Mouse (Mus musculus): ENCODE data around the gene Asic1. TPM values are rescaled to one million over a fixed set of nuclear protein-coding genes. Genes with fewer than 3 reads are reported as not detected.

The Asic1 gene
- polyA plus RNA-seq, 1 experiment from 2014 or later, result 1.1 TPM

DNA sequence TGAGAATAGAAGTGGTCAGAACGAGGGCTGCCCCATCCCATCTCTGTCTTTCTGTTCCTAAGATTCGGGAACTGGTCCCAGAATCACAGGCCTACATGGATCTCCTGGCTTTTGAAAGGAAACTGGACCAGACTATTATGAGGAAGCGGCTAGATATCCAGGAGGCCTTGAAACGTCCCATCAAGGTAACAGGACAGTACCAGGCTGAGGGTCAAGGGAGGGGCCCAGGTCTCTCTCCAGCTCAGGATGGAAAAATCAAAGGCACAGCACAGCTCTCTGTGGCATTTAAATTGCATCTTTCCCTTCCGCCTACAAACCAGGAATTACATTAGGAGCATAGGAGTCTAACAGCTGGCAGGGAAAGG lies 33.5 kb downstream of the Asic1 start:
- Histone ChIP-seq H3K9me3 (ENCODE audit: control insufficient read depth, low read length) (no peaks in the 10 kb centered on the region), H3K27ac (replicated peaks in 1 of 2; ENCODE audit: control insufficient read depth in 1 of 2, insufficient read depth in 1 of 2, low read depth in 2 of 2, low read length in 2 of 2) (peak overlapping the region; percentile 26 to 94), H3K9ac (ENCODE audit: low read length) (peak overlapping the region; percentile 91; the same call in 1 of the 2 replicates), H3K4me2 (ENCODE audit: low read length) (peak overlapping the region; percentile 73), H3K27me3 (ENCODE audit: control insufficient read depth, insufficient read depth, low read length) (peaks cover 2% of the 10 kb centered on the region; the same call in 1 of the 2 replicates), H3K4me3 (ENCODE audit: control insufficient read depth in 1 of 2, insufficient read depth in 1 of 2, low read depth in 1 of 2, low read length in 2 of 2) (no peak overlapping the region), H3K36me3 (ENCODE audit: control insufficient read depth, insufficient read depth, low read length) (peaks cover 48% of the 10 kb centered on the region), H3K4me1 (ENCODE audit: control insufficient read depth in 2 of 2, insufficient read depth in 2 of 2, low read length in 2 of 2) (peaks cover 26 to 40% of the 10 kb centered on the region in 2 experiments)
- ATAC-seq (ENCODE audit: insufficient number of reproducible peaks, insufficient read depth, low FRiP score, low read depth), result no peak
- 56% methylated on average over 5 of the region's 5 CpGs for WGBS

DNA sequence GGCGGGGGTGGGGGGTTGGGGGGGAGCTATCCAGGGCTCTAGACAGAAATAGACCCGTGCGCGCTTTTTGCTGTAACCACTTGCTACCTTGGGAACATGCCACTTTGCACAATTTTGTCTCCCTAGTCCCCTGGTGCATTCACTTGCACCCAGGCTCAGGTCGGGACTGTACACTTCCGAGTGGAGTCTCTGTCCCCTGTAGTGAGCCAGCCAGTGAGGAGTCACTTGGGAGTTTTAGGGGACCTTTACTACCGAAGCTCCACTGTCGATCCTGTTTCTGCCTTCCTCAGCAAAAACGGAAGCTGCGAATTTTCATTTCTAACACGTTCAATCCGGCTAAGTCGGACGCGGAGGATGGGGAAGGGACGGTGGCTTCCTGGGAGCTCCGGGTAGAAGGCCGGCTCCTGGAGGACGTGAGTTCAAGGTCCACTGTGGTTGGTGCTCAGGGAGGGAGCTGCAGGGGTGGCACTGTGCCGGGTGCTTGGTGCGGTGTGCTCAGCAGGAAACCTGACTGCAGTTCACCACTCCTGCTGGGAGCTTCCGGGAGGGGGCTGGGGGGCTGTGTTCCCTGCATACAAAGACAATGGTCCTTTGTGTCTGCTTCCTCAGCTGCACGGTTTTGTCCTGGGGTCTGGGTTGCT lies 34.0 kb downstream of the Asic1 start:
- WGBS, result 33% methylated on average over 23 of the region's 23 CpGs
- Histone ChIP-seq H3K4me3 (ENCODE audit: control insufficient read depth in 1 of 2, insufficient read depth in 1 of 2, low read depth in 1 of 2, low read length in 2 of 2) (peak overlapping the region; percentile 6 to 13; a peak in 2 of 4 replicates), H3K27ac (replicated peaks in 1 of 2; ENCODE audit: control insufficient read depth in 1 of 2, insufficient read depth in 1 of 2, low read depth in 2 of 2, low read length in 2 of 2) (peak overlapping the region; percentile 71 to 94), H3K4me2 (ENCODE audit: low read length) (peak overlapping the region; percentile 73), H3K27me3 (ENCODE audit: control insufficient read depth, insufficient read depth, low read length) (no peaks in the 10 kb centered on the region), H3K36me3 (ENCODE audit: control insufficient read depth, insufficient read depth, low read length) (peaks cover 53% of the 10 kb centered on the region), H3K4me1 (ENCODE audit: control insufficient read depth in 2 of 2, insufficient read depth in 2 of 2, low read length in 2 of 2) (peaks cover 25 to 38% of the 10 kb centered on the region in 2 experiments), H3K9me3 (ENCODE audit: control insufficient read depth, low read length) (no peaks in the 10 kb centered on the region), H3K9ac (ENCODE audit: low read length) (peak overlapping the region; percentile 91)
- no peak for ATAC-seq (ENCODE audit: insufficient number of reproducible peaks, insufficient read depth, low FRiP score, low read depth)

DNA sequence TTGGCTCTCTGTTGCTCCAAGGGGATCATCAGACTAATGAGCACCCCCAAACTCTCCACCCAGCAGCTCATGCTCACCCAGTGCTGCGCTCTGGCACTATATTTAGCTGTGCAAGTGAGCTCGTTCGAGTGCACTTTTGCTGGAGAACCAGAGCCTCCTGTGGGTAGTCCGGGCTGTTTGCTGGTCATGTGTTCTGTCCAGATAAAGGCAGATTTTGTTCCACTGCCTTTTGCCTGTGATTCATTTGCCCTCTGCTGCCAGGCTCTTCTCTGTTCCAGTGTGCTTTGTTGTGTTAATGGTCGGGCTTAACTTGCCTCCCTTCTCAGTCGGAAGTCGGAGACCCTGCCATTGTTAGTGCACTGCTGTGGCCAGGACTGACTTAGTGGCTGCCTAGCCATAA lies 34.7 kb downstream of the Asic1 start:
- WGBS, result 20% methylated on average over 7 of the region's 7 CpGs
- Histone ChIP-seq H3K4me2 (ENCODE audit: low read length) (peak overlapping the region; percentile 73), H3K27me3 (ENCODE audit: control insufficient read depth, insufficient read depth, low read length) (no peaks in the 10 kb centered on the region), H3K9me3 (ENCODE audit: control insufficient read depth, low read length) (no peaks in the 10 kb centered on the region), H3K36me3 (ENCODE audit: control insufficient read depth, insufficient read depth, low read length) (peaks cover 60% of the 10 kb centered on the region), H3K4me3 (ENCODE audit: control insufficient read depth in 1 of 2, insufficient read depth in 1 of 2, low read depth in 1 of 2, low read length in 2 of 2) (peak overlapping the region in 1 of 2 experiments; percentile 13; a peak in 1 of 4 replicates), H3K27ac (replicated peaks in 1 of 2; ENCODE audit: control insufficient read depth in 1 of 2, insufficient read depth in 1 of 2, low read depth in 2 of 2, low read length in 2 of 2) (peak overlapping the region; percentile 71 to 94), H3K9ac (ENCODE audit: low read length) (peak overlapping the region; percentile 91), H3K4me1 (ENCODE audit: control insufficient read depth in 2 of 2, insufficient read depth in 2 of 2, low read length in 2 of 2) (peaks cover 25 to 38% of the 10 kb centered on the region in 2 experiments)
- peak; percentile 49; the same call in 1 of the 2 replicates for ATAC-seq (ENCODE audit: insufficient number of reproducible peaks, insufficient read depth, low FRiP score, low read depth)

DNA sequence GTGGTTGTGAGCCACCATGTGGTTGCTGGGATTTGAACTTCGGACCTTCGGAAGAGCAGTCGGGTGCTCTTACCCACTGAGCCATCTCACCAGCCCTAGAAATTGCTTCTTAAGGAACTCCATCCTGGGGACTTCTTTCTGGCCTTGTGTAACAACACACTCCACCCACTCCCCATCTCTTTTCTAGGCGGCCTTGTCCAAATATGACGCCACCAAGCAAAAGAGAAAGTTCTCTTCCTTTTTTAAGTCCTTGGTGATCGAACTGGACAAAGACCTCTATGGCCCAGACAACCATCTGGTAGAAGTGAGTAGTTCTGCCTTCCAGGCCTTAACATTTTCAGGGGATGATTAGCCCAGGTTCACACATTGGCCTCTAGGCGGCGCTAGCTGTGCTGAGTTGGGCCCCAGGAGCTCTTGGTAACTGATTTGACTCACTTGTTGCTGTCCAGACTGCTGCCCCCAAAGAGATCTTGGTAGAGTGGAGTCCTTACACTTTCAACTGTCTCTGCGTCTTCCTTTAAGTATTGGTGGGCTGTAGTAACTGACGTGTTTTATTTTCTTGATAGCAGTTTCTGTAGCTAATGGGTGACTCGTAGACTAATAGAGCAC lies 35.4 kb downstream of the Asic1 start, which contains the start of gene Gm17349:
Gm17349 (minus strand) TSS at position 51 of the 609 bp plus-strand sequence.
- no peaks in the 10 kb centered on the region for H3K9me3 ChIP-seq (ENCODE audit: control insufficient read depth, low read length)
- H3K4me3 ChIP-seq (ENCODE audit: control insufficient read depth in 1 of 2, insufficient read depth in 1 of 2, low read depth in 1 of 2, low read length in 2 of 2), result peak within 1 kb of the TSS; percentile 6 to 13; a peak in 2 of 4 replicates
- peaks cover 25 to 38% of the 10 kb centered on the region in 2 experiments for H3K4me1 ChIP-seq (ENCODE audit: control insufficient read depth in 2 of 2, insufficient read depth in 2 of 2, low read length in 2 of 2)
- peak within 1 kb of the TSS; percentile 73 for H3K4me2 ChIP-seq (ENCODE audit: low read length)
- H3K9ac ChIP-seq (ENCODE audit: low read length), result peak within 1 kb of the TSS; percentile 91
- no peaks in the 10 kb centered on the region for H3K27me3 ChIP-seq (ENCODE audit: control insufficient read depth, insufficient read depth, low read length)
- no peak for ATAC-seq (ENCODE audit: insufficient number of reproducible peaks, insufficient read depth, low FRiP score, low read depth)
- H3K36me3 ChIP-seq (ENCODE audit: control insufficient read depth, insufficient read depth, low read length), result peaks cover 66% of the 10 kb centered on the region
- H3K27ac ChIP-seq (replicated peaks in 1 of 2; ENCODE audit: control insufficient read depth in 1 of 2, insufficient read depth in 1 of 2, low read depth in 2 of 2, low read length in 2 of 2), result peak within 1 kb of the TSS; percentile 71 to 94
- 68% methylated on average over 10 of the region's 11 CpGs for WGBS

- no peak overlapping the region for H3K4me3 ChIP-seq (ENCODE audit: control insufficient read depth in 1 of 2, insufficient read depth in 1 of 2, low read depth in 1 of 2, low read length in 2 of 2)
- H3K4me1 ChIP-seq (ENCODE audit: control insufficient read depth in 2 of 2, insufficient read depth in 2 of 2, low read length in 2 of 2), result peaks cover 15 to 30% of the 10 kb centered on the region in 2 experiments
- no peaks in the 10 kb centered on the region for H3K9me3 ChIP-seq (ENCODE audit: control insufficient read depth, low read length)
- no peaks in the 10 kb centered on the region for H3K27me3 ChIP-seq (ENCODE audit: control insufficient read depth, insufficient read depth, low read length)
- H3K9ac ChIP-seq (ENCODE audit: low read length), result no peak overlapping the region
- 97% methylated on average over 13 of the region's 13 CpGs for WGBS
- H3K4me2 ChIP-seq (ENCODE audit: low read length), result no peak overlapping the region
- no peak overlapping the region for H3K27ac ChIP-seq (replicated peaks in 1 of 2; ENCODE audit: control insufficient read depth in 1 of 2, insufficient read depth in 1 of 2, low read depth in 2 of 2, low read length in 2 of 2)
- ATAC-seq (ENCODE audit: insufficient number of reproducible peaks, insufficient read depth, low FRiP score, low read depth), result no peak
- H3K36me3 ChIP-seq (ENCODE audit: control insufficient read depth, insufficient read depth, low read length), result peaks cover 92% of the 10 kb centered on the region
Observed at GRCm38 (mm10) chr15:99708176-99708575, 38.0 kb downstream of the Asic1 start.

DNA sequence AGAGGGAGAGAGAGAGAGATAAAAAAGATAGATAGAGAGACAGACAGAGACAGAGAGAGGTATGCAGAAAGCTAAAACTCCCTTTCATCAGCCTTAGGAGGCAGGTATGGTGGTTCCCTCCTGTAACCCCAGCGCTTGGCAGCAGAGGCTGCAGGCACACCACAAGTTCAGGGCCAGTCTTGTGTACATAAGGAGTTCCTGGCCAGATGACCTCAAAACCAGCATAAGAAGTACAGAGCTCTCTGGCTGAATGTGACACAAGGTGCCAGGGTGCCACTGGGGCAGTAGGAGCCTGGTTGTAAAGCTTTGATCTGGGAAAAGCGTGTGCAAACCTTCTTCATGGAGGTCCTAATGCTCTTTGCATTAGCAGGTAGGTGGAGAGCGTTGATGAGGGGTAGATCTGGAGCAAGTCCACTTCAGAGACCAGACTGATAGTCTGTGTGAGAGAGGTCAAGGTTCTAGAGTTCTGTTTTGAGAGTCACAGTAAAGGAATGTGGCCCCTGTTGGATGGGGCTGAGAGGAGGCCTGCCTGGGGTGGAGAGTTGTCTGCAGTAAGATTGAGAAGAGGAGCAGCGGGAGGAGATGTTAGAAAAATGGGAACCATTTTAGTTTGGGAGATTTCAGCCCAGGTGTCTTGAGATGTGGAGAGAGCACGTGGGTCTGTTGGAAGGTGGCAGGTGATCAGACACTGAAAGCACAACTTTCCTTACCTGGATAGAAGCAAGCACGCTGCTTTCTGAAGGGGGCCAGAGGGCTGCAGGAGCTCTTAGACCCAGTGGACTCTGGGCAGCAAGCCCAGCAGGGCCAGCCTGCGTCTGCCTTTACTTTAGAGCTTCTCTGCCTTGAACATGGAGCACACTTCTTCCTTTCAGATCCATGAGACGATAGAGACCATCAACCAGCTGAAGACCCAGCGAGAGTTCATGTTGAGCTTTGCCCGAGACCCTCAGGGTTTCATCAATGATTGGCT lies 40.3 kb downstream of the Asic1 start:
- Histone ChIP-seq H3K9ac (ENCODE audit: low read length) (no peak overlapping the region), H3K36me3 (ENCODE audit: control insufficient read depth, insufficient read depth, low read length) (peaks cover 90% of the 10 kb centered on the region), H3K27ac (replicated peaks in 1 of 2; ENCODE audit: control insufficient read depth in 1 of 2, insufficient read depth in 1 of 2, low read depth in 2 of 2, low read length in 2 of 2) (no peak overlapping the region), H3K4me2 (ENCODE audit: low read length) (no peak overlapping the region), H3K4me1 (ENCODE audit: control insufficient read depth in 2 of 2, insufficient read depth in 2 of 2, low read length in 2 of 2) (peaks cover 13 to 24% of the 10 kb centered on the region in 2 experiments), H3K4me3 (ENCODE audit: control insufficient read depth in 1 of 2, insufficient read depth in 1 of 2, low read depth in 1 of 2, low read length in 2 of 2) (no peak overlapping the region), H3K27me3 (ENCODE audit: control insufficient read depth, insufficient read depth, low read length) (no peaks in the 10 kb centered on the region), H3K9me3 (ENCODE audit: control insufficient read depth, low read length) (no peaks in the 10 kb centered on the region)
- 92% methylated on average over 10 of the region's 10 CpGs for WGBS
- ATAC-seq (ENCODE audit: insufficient number of reproducible peaks, insufficient read depth, low FRiP score, low read depth), result no peak

- peaks cover 11 to 17% of the 10 kb centered on the region in 2 experiments for H3K4me1 ChIP-seq (ENCODE audit: control insufficient read depth in 2 of 2, insufficient read depth in 2 of 2, low read length in 2 of 2)
- no peak overlapping the region for H3K27ac ChIP-seq (replicated peaks in 1 of 2; ENCODE audit: control insufficient read depth in 1 of 2, insufficient read depth in 1 of 2, low read depth in 2 of 2, low read length in 2 of 2)
- peaks cover 83% of the 10 kb centered on the region for H3K36me3 ChIP-seq (ENCODE audit: control insufficient read depth, insufficient read depth, low read length)
- H3K4me2 ChIP-seq (ENCODE audit: low read length), result no peak overlapping the region
- ATAC-seq (ENCODE audit: insufficient number of reproducible peaks, insufficient read depth, low FRiP score, low read depth), result no peak
- no peak overlapping the region for H3K9ac ChIP-seq (ENCODE audit: low read length)
- no peak overlapping the region for H3K4me3 ChIP-seq (ENCODE audit: control insufficient read depth in 1 of 2, insufficient read depth in 1 of 2, low read depth in 1 of 2, low read length in 2 of 2)
- H3K9me3 ChIP-seq (ENCODE audit: control insufficient read depth, low read length), result no peaks in the 10 kb centered on the region
- 73% methylated on average over 3 of the region's 3 CpGs for WGBS
- no peaks in the 10 kb centered on the region for H3K27me3 ChIP-seq (ENCODE audit: control insufficient read depth, insufficient read depth, low read length)
Observed at GRCm38 (mm10) chr15:99711491-99711890, 41.3 kb downstream of the Asic1 start.

All from heart, embryonic 14.5 days (tissue).